Mouse (Mus musculus) monocyte, adult 5-6 weeks (primary cell): ENCODE measurements around the gene Clic4. TPM values are rescaled to one million over a fixed set of nuclear protein-coding genes. Genes with fewer than 3 reads are reported as not detected.
"Not testable (repeated sequence)": the region's sequence is repeated elsewhere in the genome, so short reads cannot be mapped to it uniquely, and the experiment has no call there.

ENCODE experiments used
- ATAC-seq: fragments of 153-309, 156-312 bp; replicated peaks from 2 replicates; pipeline ENCODE4 v1.8.0; 2017; ENCODE audit warnings: mild to moderate bottlenecking; ENCODE audit not compliant: low TSS enrichment, insufficient number of reproducible peaks, severe bottlenecking, poor library complexity, low FRiP score
- total RNA-seq: library from RNA; stranded (forward); fragments of 200-1000, 200-491, 200-594 nt; gene quantifications from 3 replicates; pipeline ENCODE4 v1.2.3, GENCODE M21; 2017

The Clic4 gene
- total RNA-seq, 1 experiment from 2014 or later, result 39.4 TPM

DNA sequence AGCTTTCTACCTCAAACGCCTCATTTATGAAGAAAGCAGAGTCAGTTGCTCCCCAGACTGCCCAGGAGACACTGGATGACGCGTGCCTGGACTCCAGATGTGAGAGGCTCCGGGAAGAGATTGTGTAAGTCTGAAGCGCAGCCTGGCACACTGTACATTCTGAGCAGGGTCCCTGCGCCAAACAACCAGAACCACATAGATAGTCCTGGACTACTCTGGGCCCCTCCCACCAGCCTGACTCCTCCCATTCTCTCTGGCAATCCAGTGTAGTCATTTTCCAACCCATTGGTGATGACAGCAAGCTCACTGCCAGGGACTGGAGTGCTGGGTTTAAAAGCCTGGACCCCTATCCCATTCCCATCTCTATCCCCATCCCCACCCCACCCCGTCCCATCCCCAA is 24.5 kb upstream of the Clic4 start:
- no peak for ATAC-seq

GRCm38 (mm10) chr4:135296565-135296964 is 24.0 kb upstream of the Clic4 start:
- no peak for ATAC-seq

GRCm38 (mm10) chr4:135293813-135294212 is 21.2 kb upstream of the Clic4 start:
- ATAC-seq, result no peak

GRCm38 (mm10) chr4:135292477-135293089 is 20.0 kb upstream of the Clic4 start:
- ATAC-seq, result peak; percentile 70

GRCm38 (mm10) chr4:135291841-135292240 is 19.2 kb upstream of the Clic4 start:
- no peak for ATAC-seq

DNA sequence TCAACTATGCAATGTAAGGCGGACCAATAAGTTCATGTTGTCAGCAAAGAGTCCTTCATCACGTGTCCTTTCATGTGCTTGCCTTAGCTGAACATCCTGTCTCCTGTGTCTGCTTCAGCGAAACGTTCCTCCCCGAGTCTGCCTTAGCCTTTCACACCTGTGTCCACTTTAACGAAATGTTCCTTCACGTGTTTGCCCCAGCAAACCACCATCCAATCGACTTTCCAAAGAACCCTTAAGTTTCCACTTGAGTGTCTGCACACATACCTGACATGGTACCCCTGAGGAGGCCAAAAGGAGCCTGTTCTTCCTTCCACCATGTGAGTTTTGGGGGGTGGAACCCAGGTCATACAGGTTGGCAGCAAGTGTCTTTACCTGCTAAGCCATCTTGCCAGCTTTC is 18.6 kb upstream of the Clic4 start:
- no peak for ATAC-seq

GRCm38 (mm10) chr4:135287975-135288374 is 15.4 kb upstream of the Clic4 start:
- ATAC-seq, result no peak

GRCm38 (mm10) chr4:135286833-135287395 is 14.3 kb upstream of the Clic4 start:
- ATAC-seq, result peak; percentile 53

GRCm38 (mm10) chr4:135286033-135286622 is 13.5 kb upstream of the Clic4 start:
- ATAC-seq, result no peak

DNA sequence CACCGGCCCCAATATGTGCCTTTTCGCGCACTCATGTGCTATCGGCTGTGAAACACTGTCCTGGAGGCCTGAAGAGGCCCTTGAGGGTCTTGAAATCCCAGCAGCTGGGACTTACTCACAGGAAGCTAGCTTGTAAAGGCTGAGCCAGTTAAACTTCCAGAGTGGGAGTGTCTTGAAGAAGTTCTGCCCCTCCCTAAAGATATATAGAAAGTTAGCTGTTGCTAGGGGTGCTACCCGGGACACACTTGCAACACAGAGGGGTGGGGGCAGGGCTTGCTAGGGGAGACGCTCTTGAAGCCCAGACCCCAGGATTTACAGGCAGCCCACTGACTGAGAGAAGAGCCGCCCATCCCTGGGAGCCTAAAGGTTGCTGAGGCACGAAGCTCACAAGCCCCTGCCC is 12.8 kb upstream of the Clic4 start:
- no peak for ATAC-seq

DNA sequence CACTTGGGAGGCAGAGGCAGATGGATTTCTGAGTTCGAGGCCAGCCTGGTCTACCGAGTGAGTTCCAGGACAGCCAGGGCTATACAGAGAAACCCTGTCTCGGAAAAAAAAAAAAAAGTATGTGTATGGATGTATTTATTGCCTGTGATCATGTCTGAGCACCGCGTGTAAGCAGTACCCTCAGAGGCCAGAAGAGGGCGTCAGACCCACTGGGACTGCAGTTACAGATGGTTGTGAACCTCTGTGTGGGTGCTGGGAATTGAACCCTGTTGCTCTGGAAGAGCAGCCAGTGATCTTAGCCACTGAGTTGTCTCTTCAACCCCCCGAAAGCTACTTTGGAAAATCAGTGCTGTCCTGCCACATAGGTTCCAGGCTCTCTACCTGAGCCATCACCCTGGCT is 11.3 kb upstream of the Clic4 start:
- ATAC-seq, result no peak

DNA sequence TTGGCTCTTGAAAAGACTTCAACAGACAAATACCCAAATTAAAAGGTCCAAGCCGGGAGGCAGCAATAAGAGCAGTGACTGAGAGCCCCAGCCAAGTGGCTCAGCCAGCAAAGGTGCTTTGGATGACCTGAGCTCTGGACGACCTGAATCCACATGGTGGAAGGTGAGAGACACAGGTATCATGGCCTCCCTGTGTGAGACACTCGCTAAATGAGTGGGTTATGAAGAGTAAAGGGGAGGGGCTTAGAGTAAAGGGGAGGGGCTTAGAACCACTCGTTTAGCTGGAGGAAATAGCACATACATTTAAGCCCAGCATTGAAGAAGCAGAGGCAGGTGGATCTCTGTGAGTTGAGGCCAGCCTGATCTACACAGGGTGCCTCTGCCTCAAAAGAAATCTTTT is 10.8 kb upstream of the Clic4 start:
- no peak for ATAC-seq

GRCm38 (mm10) chr4:135282651-135283290 is 10.2 kb upstream of the Clic4 start:
- ATAC-seq, result no peak

DNA sequence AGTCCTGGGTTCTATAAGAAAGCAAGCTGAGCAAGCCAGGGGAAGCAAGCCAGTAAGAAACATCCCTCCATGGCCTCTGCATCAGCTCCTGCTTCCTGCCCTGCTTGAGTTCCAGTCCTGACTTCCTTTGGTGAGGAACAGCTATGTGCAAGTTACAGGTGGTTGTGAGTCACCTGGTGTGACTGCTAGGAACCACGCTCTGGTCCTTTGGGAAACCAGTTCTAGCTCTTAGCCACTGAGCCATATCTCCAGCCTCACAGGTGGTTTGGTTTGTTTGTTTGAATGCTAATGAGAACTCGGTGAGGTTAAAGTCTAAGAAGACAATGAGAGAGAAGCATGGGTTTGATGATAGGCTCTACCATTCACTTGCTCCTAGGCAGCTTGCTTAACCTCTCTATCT is 7.4 kb upstream of the Clic4 start:
- not testable (repeated sequence) for ATAC-seq

GRCm38 (mm10) chr4:135276681-135277379 is 4.2 kb upstream of the Clic4 start:
- no peak for ATAC-seq

GRCm38 (mm10) chr4:135274761-135275160 is 2.1 kb upstream of the Clic4 start:
- ATAC-seq, result no peak

DNA sequence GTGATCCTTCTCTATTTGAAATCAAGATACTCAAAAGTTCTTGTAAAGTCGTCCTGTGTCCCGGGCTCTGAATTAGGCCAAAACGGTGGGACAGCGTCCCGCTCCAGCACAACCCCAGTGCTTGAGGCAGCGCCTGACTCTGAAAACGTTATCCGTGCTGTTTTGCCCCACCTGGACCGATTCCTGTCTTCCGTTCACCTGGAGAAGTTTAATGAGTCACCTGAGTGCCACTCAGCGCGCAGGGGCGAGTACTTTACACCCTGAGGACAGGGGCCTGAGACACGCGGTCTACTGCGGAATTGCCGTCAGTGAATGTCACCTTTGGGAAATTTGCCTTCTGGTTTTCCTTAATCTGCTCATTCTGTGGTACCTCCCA is 681 bp upstream of the Clic4 start:
- ATAC-seq, result no peak

- 0 out of 2 replicates have a peak, but pooled peaks have one; percentile 5 for ATAC-seq
Observed at GRCm38 (mm10) chr4:135271881-135272616, 565 bp downstream of the Clic4 start.

- no peak for ATAC-seq
Observed at GRCm38 (mm10) chr4:135271419-135271828, 1.2 kb downstream of the Clic4 start.
